Mouse (Mus musculus): ENCODE measurements around the gene Tbx1. TPM values are rescaled to one million over a fixed set of nuclear protein-coding genes. Genes with fewer than 3 reads are reported as not detected.
A peak's percentile ranks its signal among the peaks of the same experiment; 100 is the strongest.

Tbx1 gene
- polyA plus RNA-seq, 1 experiment from 2014 or later: 1.1 TPM

- no peak overlapping the region for H3K27ac ChIP-seq (ENCODE audit: low read length)
- no peak overlapping the region for H3K9ac ChIP-seq (replicated peaks; ENCODE audit: low read depth, low read length)
- H3K9me3 ChIP-seq (ENCODE audit: control insufficient read depth, low read depth, low read length): no peaks in the 10 kb centered on the region
- peaks cover 63% of the 10 kb centered on the region for H3K27me3 ChIP-seq (ENCODE audit: control insufficient read depth, insufficient read depth, low read length)
- no peak for ATAC-seq (ENCODE audit: insufficient number of reproducible peaks, insufficient read depth, low FRiP score, low read depth)
- H3K4me2 ChIP-seq (replicated peaks; ENCODE audit: low read depth, low read length): peak overlapping the region; percentile 88
- H3K4me1 ChIP-seq (ENCODE audit: control insufficient read depth, insufficient read depth, low read length): peaks cover 12% of the 10 kb centered on the region
- H3K4me3 ChIP-seq (ENCODE audit: low read depth, low read length): peak overlapping the region; percentile 40
- 1% methylated on average over 65 of the region's 74 CpGs for WGBS
- peaks cover 2% of the 10 kb centered on the region; the same call in 1 of the 2 replicates for H3K36me3 ChIP-seq (ENCODE audit: control insufficient read depth, insufficient read depth, low read length)
Observed at GRCm38 (mm10) chr16:18620601-18621361, 30.3 kb upstream of the Tbx1 start.

- H3K4me2 ChIP-seq (replicated peaks; ENCODE audit: low read depth, low read length): peak overlapping the region; percentile 88; the same call in 1 of the 2 replicates
- H3K9me3 ChIP-seq (ENCODE audit: control insufficient read depth, low read depth, low read length): no peaks in the 10 kb centered on the region
- no peak overlapping the region for H3K27ac ChIP-seq (ENCODE audit: low read length)
- 42% methylated on average over 6 of the region's 6 CpGs for WGBS
- H3K4me3 ChIP-seq (ENCODE audit: low read depth, low read length): no peak overlapping the region; the same call in 1 of the 2 replicates
- peaks cover 58% of the 10 kb centered on the region for H3K27me3 ChIP-seq (ENCODE audit: control insufficient read depth, insufficient read depth, low read length)
- no peak overlapping the region for H3K9ac ChIP-seq (replicated peaks; ENCODE audit: low read depth, low read length)
- peaks cover 12% of the 10 kb centered on the region for H3K4me1 ChIP-seq (ENCODE audit: control insufficient read depth, insufficient read depth, low read length)
- H3K36me3 ChIP-seq (ENCODE audit: control insufficient read depth, insufficient read depth, low read length): peaks cover 2% of the 10 kb centered on the region; the same call in 1 of the 2 replicates
- ATAC-seq (ENCODE audit: insufficient number of reproducible peaks, insufficient read depth, low FRiP score, low read depth): no peak
Observed at GRCm38 (mm10) chr16:18620201-18620600, 29.7 kb upstream of the Tbx1 start.

DNA sequence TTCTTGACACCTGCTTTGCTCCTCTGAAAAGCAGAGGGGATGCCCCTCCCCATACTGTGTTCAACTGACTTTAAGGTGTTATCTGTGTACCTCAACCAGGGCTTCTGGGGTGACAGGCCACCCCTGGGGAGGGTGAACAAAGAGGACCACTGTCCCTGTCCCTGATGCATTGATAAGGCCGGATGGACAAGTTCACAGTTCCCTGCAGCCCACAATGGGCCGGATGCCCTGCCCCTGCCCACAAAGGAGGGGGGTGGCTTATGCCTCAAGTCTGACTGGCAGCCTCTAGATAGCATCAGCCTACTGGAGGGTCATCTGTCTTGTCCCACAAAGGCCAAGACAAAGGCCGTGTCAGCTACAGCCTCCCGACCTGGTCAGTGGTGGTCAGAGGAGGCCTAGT lies 28.6 kb upstream of the Tbx1 start:
- Histone ChIP-seq H3K27me3 (ENCODE audit: control insufficient read depth, insufficient read depth, low read length) (peaks cover 54% of the 10 kb centered on the region), H3K9me3 (ENCODE audit: control insufficient read depth, low read depth, low read length) (no peaks in the 10 kb centered on the region), H3K27ac (ENCODE audit: low read length) (no peak overlapping the region), H3K4me1 (ENCODE audit: control insufficient read depth, insufficient read depth, low read length) (peaks cover 12% of the 10 kb centered on the region), H3K9ac (replicated peaks; ENCODE audit: low read depth, low read length) (no peak overlapping the region), H3K36me3 (ENCODE audit: control insufficient read depth, insufficient read depth, low read length) (peaks cover 2% of the 10 kb centered on the region; the same call in 1 of the 2 replicates), H3K4me3 (ENCODE audit: low read depth, low read length) (no peak overlapping the region), H3K4me2 (replicated peaks; ENCODE audit: low read depth, low read length) (no peak overlapping the region)
- no peak for ATAC-seq (ENCODE audit: insufficient number of reproducible peaks, insufficient read depth, low FRiP score, low read depth)
- WGBS: 50% methylated on average over 4 of the region's 4 CpGs

DNA sequence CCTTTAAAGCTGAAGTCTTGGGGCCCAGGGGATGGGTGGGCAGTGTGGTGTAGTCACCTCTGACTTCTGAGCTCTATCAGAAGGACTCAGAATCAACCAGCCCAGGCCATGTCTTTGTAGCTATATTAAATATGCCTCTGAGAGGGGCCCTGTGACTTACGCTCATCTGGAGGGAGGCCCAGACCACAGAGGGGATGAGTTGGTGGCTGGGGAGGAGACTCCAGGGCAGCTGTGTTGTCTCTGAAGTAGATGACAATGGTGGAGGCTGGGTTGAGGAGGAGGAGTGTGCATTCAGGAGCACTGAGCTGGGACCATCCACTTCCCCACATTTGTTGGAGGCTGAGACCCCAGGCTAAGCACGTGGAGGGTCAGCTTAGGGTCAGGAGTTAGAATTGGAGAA lies 27.8 kb upstream of the Tbx1 start:
- Histone ChIP-seq H3K36me3 (ENCODE audit: control insufficient read depth, insufficient read depth, low read length) (peaks cover 2% of the 10 kb centered on the region; the same call in 1 of the 2 replicates), H3K27ac (ENCODE audit: low read length) (no peak overlapping the region), H3K9me3 (ENCODE audit: control insufficient read depth, low read depth, low read length) (no peaks in the 10 kb centered on the region), H3K27me3 (ENCODE audit: control insufficient read depth, insufficient read depth, low read length) (peaks cover 48% of the 10 kb centered on the region), H3K4me1 (ENCODE audit: control insufficient read depth, insufficient read depth, low read length) (peaks cover 12% of the 10 kb centered on the region), H3K4me3 (ENCODE audit: low read depth, low read length) (no peak overlapping the region), H3K9ac (replicated peaks; ENCODE audit: low read depth, low read length) (no peak overlapping the region), H3K4me2 (replicated peaks; ENCODE audit: low read depth, low read length) (no peak overlapping the region)
- ATAC-seq (ENCODE audit: insufficient number of reproducible peaks, insufficient read depth, low FRiP score, low read depth): no peak
- 53% methylated on average over 2 of the region's 2 CpGs for WGBS

DNA sequence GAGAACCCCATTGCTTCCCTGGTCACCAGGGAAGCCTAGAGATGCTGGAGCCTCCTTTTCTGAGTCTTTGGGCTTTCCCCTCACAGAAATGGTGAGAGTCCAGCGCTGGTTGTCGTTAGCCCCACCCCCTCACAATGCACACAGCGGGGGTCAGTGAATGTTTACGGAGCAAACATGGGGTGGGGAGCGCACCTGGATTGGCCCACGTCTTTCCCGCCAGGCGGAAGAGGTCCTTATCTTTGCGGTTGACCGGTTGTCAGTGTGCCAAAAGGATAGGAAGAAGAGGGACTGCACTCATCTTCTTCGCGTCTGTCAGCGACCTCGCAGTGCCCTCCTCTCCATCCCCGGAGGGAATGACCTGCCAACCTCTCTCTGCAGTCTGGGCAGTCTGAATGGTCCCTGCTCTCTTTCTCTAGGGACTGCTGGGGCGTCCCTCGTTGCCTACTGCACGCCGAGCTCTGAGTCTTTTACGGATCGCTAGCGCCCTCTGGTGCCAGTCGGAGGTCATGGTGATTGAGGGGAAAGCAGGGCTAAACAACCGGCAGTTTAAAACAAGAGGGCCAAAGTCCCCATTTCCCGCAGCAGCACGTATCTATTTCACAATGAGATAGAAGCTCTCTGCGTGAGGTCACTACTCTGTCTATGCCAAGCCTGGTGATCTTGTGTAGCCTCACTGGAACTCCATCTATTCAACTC lies 27.0 kb upstream of the Tbx1 start:
- 0 out of 2 replicates have a peak overlapping the region, but pooled peaks have one; percentile 6 for H3K9ac ChIP-seq (replicated peaks; ENCODE audit: low read depth, low read length)
- H3K27me3 ChIP-seq (ENCODE audit: control insufficient read depth, insufficient read depth, low read length): peaks cover 41% of the 10 kb centered on the region
- H3K36me3 ChIP-seq (ENCODE audit: control insufficient read depth, insufficient read depth, low read length): no peaks in the 10 kb centered on the region; the same call in 1 of the 2 replicates
- peak overlapping the region; percentile 39 for H3K4me2 ChIP-seq (replicated peaks; ENCODE audit: low read depth, low read length)
- no peak overlapping the region for H3K27ac ChIP-seq (ENCODE audit: low read length)
- under 1% methylated on average over 27 of the region's 27 CpGs for WGBS
- ATAC-seq (ENCODE audit: insufficient number of reproducible peaks, insufficient read depth, low FRiP score, low read depth): peak; percentile 57; the same call in 1 of the 2 replicates
- peaks cover 15% of the 10 kb centered on the region for H3K4me1 ChIP-seq (ENCODE audit: control insufficient read depth, insufficient read depth, low read length)
- peak overlapping the region; percentile 13; the same call in 1 of the 2 replicates for H3K4me3 ChIP-seq (ENCODE audit: low read depth, low read length)
- H3K9me3 ChIP-seq (ENCODE audit: control insufficient read depth, low read depth, low read length): no peaks in the 10 kb centered on the region

DNA sequence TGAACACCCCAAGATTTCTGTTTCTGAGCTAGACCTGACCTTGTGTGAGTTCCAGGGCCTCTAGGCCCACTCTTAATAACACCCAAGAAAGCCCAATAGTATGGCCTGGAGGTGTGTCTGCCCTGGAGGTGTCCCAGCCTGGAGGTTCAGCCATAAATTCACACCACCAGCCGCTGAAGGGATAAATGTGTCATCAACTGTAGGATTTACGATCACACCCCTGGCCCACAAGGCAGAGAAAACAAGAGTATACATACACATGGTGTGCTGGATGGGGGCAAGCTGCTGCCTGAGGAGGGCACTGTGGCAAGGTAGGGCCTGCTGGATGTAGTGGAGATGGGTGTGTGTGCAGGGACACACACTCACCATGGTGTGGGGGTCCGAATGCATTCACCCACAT lies 22.8 kb upstream of the Tbx1 start:
- H3K9ac ChIP-seq (replicated peaks; ENCODE audit: low read depth, low read length): no peak overlapping the region
- H3K4me2 ChIP-seq (replicated peaks; ENCODE audit: low read depth, low read length): no peak overlapping the region
- ATAC-seq (ENCODE audit: insufficient number of reproducible peaks, insufficient read depth, low FRiP score, low read depth): no peak
- H3K9me3 ChIP-seq (ENCODE audit: control insufficient read depth, low read depth, low read length): no peaks in the 10 kb centered on the region
- H3K4me1 ChIP-seq (ENCODE audit: control insufficient read depth, insufficient read depth, low read length): peaks cover 25% of the 10 kb centered on the region
- 0 out of 2 replicates have a peak, but pooled peaks cover 4% of the 10 kb centered on the region for H3K27me3 ChIP-seq (ENCODE audit: control insufficient read depth, insufficient read depth, low read length)
- 67% methylated on average over 3 of the region's 3 CpGs for WGBS
- no peaks in the 10 kb centered on the region for H3K36me3 ChIP-seq (ENCODE audit: control insufficient read depth, insufficient read depth, low read length)
- H3K27ac ChIP-seq (ENCODE audit: low read length): no peak overlapping the region
- H3K4me3 ChIP-seq (ENCODE audit: low read depth, low read length): no peak overlapping the region

DNA sequence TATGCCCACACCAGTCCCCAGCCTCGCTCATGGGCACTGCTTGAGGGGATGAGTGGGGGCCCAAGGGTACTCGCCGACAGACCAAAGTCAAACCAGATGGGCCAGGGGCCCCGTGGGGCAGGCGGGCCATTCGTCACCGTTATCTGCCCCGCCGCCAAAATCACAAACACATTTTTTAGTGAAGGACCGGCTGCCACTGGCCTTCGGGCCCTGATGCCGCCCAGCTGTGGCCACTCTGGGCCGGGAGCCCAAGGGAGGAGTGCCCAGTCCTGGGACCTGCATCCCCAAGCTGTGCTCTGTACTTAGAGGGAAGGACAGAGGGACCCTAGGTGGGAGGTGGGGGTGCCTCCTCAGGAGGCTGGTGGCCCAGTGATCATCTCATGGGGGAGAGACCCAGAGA lies 21.3 kb upstream of the Tbx1 start:
- no peak overlapping the region for H3K4me3 ChIP-seq (ENCODE audit: low read depth, low read length)
- WGBS: 28% methylated on average over 13 of the region's 13 CpGs
- H3K36me3 ChIP-seq (ENCODE audit: control insufficient read depth, insufficient read depth, low read length): no peaks in the 10 kb centered on the region
- H3K4me1 ChIP-seq (ENCODE audit: control insufficient read depth, insufficient read depth, low read length): peaks cover 24% of the 10 kb centered on the region
- no peaks in the 10 kb centered on the region for H3K9me3 ChIP-seq (ENCODE audit: control insufficient read depth, low read depth, low read length)
- H3K4me2 ChIP-seq (replicated peaks; ENCODE audit: low read depth, low read length): no peak overlapping the region
- no peak for ATAC-seq (ENCODE audit: insufficient number of reproducible peaks, insufficient read depth, low FRiP score, low read depth)
- no peaks in the 10 kb centered on the region for H3K27me3 ChIP-seq (ENCODE audit: control insufficient read depth, insufficient read depth, low read length)
- no peak overlapping the region for H3K9ac ChIP-seq (replicated peaks; ENCODE audit: low read depth, low read length)
- no peak overlapping the region for H3K27ac ChIP-seq (ENCODE audit: low read length)

- H3K4me2 ChIP-seq (replicated peaks; ENCODE audit: low read depth, low read length): no peak overlapping the region
- no peaks in the 10 kb centered on the region for H3K27me3 ChIP-seq (ENCODE audit: control insufficient read depth, insufficient read depth, low read length)
- no peak overlapping the region for H3K4me3 ChIP-seq (ENCODE audit: low read depth, low read length)
- H3K4me1 ChIP-seq (ENCODE audit: control insufficient read depth, insufficient read depth, low read length): peaks cover 33% of the 10 kb centered on the region
- 60% methylated on average over 2 of the region's 2 CpGs for WGBS
- H3K9ac ChIP-seq (replicated peaks; ENCODE audit: low read depth, low read length): no peak overlapping the region
- H3K27ac ChIP-seq (ENCODE audit: low read length): no peak overlapping the region
- ATAC-seq (ENCODE audit: insufficient number of reproducible peaks, insufficient read depth, low FRiP score, low read depth): no peak
- no peaks in the 10 kb centered on the region for H3K36me3 ChIP-seq (ENCODE audit: control insufficient read depth, insufficient read depth, low read length)
- no peaks in the 10 kb centered on the region for H3K9me3 ChIP-seq (ENCODE audit: control insufficient read depth, low read depth, low read length)
Observed at GRCm38 (mm10) chr16:18609099-18609498, 18.6 kb upstream of the Tbx1 start.

Data from stomach, embryonic 14.5 days (tissue).